Comparison of ENCODE assay signal across 8 mouse cellular contexts in the genomic region with DNA sequence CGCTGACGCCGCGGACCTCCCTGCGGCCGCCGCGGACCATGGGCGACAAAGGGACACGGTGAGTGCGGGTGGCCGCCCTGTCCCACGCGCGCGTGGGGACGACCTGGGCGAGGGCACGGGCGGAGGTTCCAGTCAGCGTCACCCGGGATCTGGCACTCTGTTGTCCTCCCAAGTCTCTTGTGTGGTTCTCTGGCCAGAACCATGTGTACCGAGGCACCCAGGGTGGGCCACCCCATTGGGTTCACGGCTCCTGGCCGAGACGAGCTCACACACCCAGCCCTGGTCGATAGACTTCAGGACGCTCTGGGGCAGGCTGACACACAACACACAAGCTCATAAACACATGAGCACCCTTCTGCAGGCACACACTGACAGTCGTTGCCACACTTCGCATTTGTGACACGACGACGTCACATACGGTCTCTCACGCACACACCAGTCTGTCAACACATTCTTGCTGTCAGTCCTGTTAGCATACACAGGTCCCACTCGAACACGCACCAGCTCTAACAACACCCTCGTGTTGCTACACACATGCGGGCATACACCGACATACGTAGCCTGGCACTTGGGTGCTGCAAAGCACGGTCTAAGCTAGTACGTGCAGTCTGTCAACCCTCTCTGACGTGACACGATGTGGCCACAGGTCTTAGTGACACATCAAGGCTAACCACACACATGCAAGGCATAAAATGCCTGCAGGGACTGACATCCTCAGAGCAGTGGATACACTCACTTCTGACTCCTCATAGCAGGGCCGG. TPM values are rescaled to one million over a fixed set of nuclear protein-coding genes. Genes with fewer than 3 reads are reported as not detected.
DNase-seq lines count a peak whose midpoint lies in the region; ATAC-seq lines count a peak whose summit lies in the region.

No protein-coding gene starts in this region.

- peak overlapping the region; percentile 90 for H3K27ac ChIP-seq in forebrain, embryonic 16.5 days (ENCODE audit: low read length)
- peak overlapping the region; percentile 93 for H3K27ac ChIP-seq in limb, embryonic 10.5 days
- peak overlapping the region; percentile 93 for H3K27ac ChIP-seq in midbrain, embryonic 13.5 days

- no peaks in the 10 kb centered on the region for H3K27me3 ChIP-seq in forebrain, embryonic 16.5 days (replicated peaks; ENCODE audit: control insufficient read depth, insufficient read depth, low read length)
- no peaks in the 10 kb centered on the region for H3K27me3 ChIP-seq in limb, embryonic 10.5 days (ENCODE audit: low read depth, poor library complexity, severe bottlenecking)
- H3K27me3 ChIP-seq in midbrain, embryonic 13.5 days, result no peaks in the 10 kb centered on the region; the same call in 1 of the 2 replicates

- H3K4me3 ChIP-seq in forebrain, embryonic 16.5 days (replicated peaks; ENCODE audit: low read length), result peak overlapping the region; percentile 87
- H3K4me3 ChIP-seq in limb, embryonic 10.5 days, result peak overlapping the region; percentile 72
- peak overlapping the region; percentile 73 for H3K4me3 ChIP-seq in midbrain, embryonic 13.5 days (replicated peaks)

- peak; percentile 49 for ATAC-seq in forebrain, embryonic 16.5 days
- ATAC-seq in midbrain, embryonic 13.5 days, result peak; percentile 68

- DNase-seq in right cerebral cortex, adult 2 months (ENCODE audit: low spot score in 2 of 2), result peak; percentile 48 to 70
- DNase-seq in right cerebral cortex, adult 18-20 months, result no peak
- peak; percentile 38 for DNase-seq in adrenal gland, postnatal 36 days
- DNase-seq in limb, embryonic 10.5 days (ENCODE audit: low spot score), result peak; percentile 50
- peak; percentile 28 to 32 for DNase-seq in thymus, postnatal 10 days (ENCODE audit: low spot score in 2 of 2)
- no peak for DNase-seq in cerebellum, postnatal 4 days (ENCODE audit: low spot score in 2 of 2)

- peak overlapping the region; percentile 80 for H3K4me2 ChIP-seq in forebrain, embryonic 16.5 days (ENCODE audit: low read length)
- H3K4me2 ChIP-seq in midbrain, embryonic 13.5 days (replicated peaks), result peak overlapping the region; percentile 79

- peak overlapping the region; percentile 97 for H3K9ac ChIP-seq in forebrain, embryonic 16.5 days (replicated peaks; ENCODE audit: low read depth, low read length)
- peak overlapping the region; percentile 92 for H3K9ac ChIP-seq in midbrain, embryonic 13.5 days (replicated peaks)

- H3K36me3 ChIP-seq in forebrain, embryonic 16.5 days (ENCODE audit: control insufficient read depth, insufficient read depth), result no peaks in the 10 kb centered on the region
- no peaks in the 10 kb centered on the region for H3K36me3 ChIP-seq in limb, embryonic 10.5 days
- H3K36me3 ChIP-seq in midbrain, embryonic 13.5 days, result no peaks in the 10 kb centered on the region

- H3K4me1 ChIP-seq in forebrain, embryonic 16.5 days (replicated peaks; ENCODE audit: control insufficient read depth, insufficient read depth, low read length), result peaks cover 57% of the 10 kb centered on the region
- peaks cover 70% of the 10 kb centered on the region for H3K4me1 ChIP-seq in limb, embryonic 10.5 days
- H3K4me1 ChIP-seq in midbrain, embryonic 13.5 days (replicated peaks), result peaks cover 63% of the 10 kb centered on the region

- 9% methylated on average over 46 of the region's 46 CpGs for WGBS in forebrain, embryonic 16.5 days
- 15% methylated on average over 46 of the region's 46 CpGs for WGBS in limb, embryonic 10.5 days
- 13% methylated on average over 37 of the region's 46 CpGs for WGBS in midbrain, embryonic 13.5 days

- no peaks in the 10 kb centered on the region for H3K9me3 ChIP-seq in forebrain, embryonic 16.5 days (ENCODE audit: control insufficient read depth, low read length)
- H3K9me3 ChIP-seq in limb, embryonic 10.5 days (replicated peaks), result no peaks in the 10 kb centered on the region
- no peaks in the 10 kb centered on the region for H3K9me3 ChIP-seq in midbrain, embryonic 13.5 days

RNA-seq across cellular contexts. Expression of gene Arrb1, which starts 0.7 kb away (rescaled TPM):
- total RNA-seq in adrenal gland, postnatal 36 days (2021), result 10 to 100 TPM; 41.1 to 51.0 TPM
- polyA plus RNA-seq in forebrain, embryonic 16.5 days (2015; fragmentation: Nextera tagmentation; extraction: Ambion mirVana), result 16.3 and 18.1 TPM in 2 replicates
- 8.8 and 10.0 TPM in 2 replicates for polyA plus RNA-seq in limb, embryonic 10.5 days (2016; fragmentation: Nextera tagmentation; extraction: Ambion mirVana)
- polyA plus RNA-seq in midbrain, embryonic 13.5 days (2015; fragmentation: Nextera tagmentation; extraction: Ambion mirVana), result 14.0 and 14.8 TPM in 2 replicates

RNA-seq across cellular contexts. Expression of gene Rps3, which starts 52.4 kb away (rescaled TPM):
- total RNA-seq in adrenal gland, postnatal 36 days (2021), result 100 to 1,000 TPM; 549 to 598 TPM
- 503 and 525 TPM in 2 replicates for polyA plus RNA-seq in forebrain, embryonic 16.5 days (2015; fragmentation: Nextera tagmentation; extraction: Ambion mirVana)
- 745 and 824 TPM in 2 replicates for polyA plus RNA-seq in limb, embryonic 10.5 days (2016; fragmentation: Nextera tagmentation; extraction: Ambion mirVana)
- 531 and 554 TPM in 2 replicates for polyA plus RNA-seq in midbrain, embryonic 13.5 days (2015; fragmentation: Nextera tagmentation; extraction: Ambion mirVana)

Comparison
In these comparisons a context has a peak if more than half of its experiments do, and no peak if none do; other contexts are left out.
1. DNase-seq: peak in right cerebral cortex, adult 2 months (2 of 2), adrenal gland, postnatal 36 days (2 of 2), limb, embryonic 10.5 days (single experiment) and thymus, postnatal 10 days (2 of 2); none in right cerebral cortex, adult 18-20 months (single experiment) and cerebellum, postnatal 4 days (0 of 2).
2. Peak in every context shown above with its lines, with median percentiles within 50 percentile points of each other: H3K27ac ChIP-seq and H3K4me3 ChIP-seq.